Mouse (Mus musculus) cerebellum, adult 9-10 months (tissue): ENCODE results near the gene Errfi1.

Source experiments
- DNase-seq: peaks from one replicate; pipeline ENCODE4 v3.0.0; 2022

Errfi1 gene

DNA sequence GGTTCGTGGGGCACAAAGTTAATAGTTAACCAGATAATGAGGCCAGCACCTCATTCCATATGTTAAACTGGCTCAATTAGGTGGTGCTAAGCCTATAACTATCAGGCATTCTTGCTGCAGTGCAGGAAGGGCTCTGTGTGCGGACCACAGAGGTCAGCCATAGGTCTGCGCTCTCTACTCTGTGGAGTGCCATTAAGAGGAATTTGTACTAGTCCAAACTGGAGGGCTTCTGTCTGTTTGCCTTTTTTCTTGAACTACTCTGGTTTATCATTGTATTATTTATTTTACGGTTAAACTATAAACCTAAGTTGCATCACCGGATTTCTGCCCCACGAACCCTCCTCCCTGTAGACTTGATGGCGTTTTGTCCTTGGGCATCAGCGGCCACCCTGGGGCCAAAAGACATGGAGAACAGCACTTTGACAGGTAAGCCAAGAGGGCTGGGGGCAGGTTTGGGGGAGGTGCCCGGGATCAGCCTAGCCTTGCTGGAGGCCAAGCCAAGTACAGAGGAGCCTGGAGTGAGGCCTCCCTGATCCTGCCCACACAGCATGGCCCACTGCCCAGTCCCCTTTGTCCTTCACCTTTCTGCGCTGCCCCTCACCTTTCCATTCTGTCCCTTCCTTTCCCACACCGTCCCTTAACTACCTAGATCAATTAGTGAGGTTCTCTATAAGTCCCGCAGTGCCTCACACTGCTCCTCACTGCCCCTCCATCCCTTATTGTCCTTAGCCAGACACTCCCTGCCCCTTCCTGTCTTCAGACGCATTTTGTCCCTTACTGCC lies at the start of gene Errfi1:
Gene Errfi1 (plus strand): TSS at position 240 of the 782 bp plus-strand sequence.
- peak; percentile 37 for DNase-seq

DNA sequence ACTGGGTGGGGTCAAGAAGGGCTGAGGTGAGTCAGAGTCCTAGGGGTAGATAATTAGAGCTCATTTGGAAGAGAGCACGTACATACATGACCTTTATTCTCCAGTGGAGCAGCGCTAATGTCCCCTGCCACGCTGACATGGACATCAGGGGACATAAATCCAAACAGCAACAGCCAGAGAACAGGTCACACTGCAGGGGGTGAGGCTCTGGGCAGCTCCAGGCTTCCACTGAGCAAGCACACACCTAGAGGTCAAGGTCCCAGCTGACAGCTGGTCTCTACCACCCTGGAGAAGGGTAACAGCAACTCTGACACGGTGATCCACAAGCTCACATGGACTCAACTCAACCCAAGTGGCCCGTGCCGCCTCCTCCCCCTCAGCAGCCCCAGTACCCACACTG lies 49.5 kb upstream of the Errfi1 start:
- DNase-seq = no peak

DNA sequence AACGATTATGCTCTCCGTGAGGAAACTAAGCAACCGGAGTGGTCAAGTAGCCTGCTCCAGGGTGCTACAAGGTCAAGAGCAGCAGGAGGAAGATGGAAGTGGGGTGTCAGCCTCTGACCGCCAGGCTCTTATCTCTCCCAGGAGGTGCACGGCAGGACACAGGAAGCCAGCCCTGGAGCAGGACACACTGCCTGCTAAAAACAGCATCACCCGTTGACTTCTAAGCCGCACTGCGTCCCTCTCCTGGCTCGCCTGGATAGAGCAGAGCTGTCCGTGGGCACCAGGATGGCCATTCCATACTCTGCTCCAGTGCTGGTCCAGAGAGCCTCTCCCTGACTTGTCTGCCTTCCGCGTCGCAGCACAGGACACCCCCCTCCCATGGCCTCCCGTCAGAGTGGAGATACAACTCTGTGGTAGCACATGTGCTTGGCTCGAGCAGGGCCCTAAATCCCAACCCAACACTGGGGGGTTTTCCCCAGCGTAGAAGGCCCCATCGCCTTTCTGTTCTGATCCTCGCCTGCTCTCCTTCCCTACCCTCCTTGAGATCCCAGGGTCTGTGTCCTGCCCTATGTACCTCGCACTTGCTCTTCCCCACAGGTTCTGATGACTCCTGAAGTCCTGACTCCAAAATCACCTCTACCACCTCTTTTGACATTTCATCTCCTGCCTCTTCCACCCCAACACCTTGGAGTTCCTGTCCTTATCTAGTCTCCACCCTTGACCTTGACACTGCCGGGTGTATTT lies 45.8 kb upstream of the Errfi1 start:
- DNase-seq = no peak

DNA sequence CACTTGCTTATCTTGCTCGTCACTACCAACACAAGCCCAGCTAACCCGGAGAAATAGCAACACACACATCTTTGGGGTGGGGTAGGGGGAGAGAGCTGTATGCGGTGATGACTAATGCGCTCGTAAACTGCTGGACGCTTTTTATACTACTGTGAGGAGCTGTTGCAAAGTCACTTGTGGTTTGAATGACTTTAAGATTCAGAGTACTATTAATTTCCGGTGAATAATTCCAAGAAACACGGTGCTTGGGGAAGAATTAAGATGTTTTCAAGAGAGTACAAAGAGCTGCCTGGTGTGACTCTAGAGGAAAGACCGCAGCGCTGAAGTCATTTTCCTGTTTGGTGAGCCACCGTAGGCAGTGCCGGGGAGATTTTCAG lies 45.3 kb upstream of the Errfi1 start:
- DNase-seq = no peak

DNA sequence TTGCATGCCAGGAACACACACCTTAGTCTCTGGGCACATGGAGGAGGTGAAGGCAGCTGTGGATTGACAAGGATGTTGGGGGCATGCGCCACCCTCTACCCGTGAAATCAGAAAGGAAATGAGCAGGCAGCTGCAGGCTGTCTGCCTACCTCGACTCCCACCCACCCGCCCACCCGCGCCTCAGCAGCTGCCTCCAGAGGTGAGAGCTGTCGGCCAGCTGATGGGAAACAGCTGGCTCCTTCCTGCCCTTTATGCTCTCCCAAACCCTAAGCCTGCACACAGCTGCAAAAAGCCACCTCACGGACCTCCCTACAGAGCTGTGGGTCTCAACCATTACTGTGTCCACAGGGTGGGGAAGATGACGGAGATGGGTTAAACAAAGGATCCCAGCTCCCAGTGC lies 44.4 kb upstream of the Errfi1 start:
- DNase-seq = no peak

DNA sequence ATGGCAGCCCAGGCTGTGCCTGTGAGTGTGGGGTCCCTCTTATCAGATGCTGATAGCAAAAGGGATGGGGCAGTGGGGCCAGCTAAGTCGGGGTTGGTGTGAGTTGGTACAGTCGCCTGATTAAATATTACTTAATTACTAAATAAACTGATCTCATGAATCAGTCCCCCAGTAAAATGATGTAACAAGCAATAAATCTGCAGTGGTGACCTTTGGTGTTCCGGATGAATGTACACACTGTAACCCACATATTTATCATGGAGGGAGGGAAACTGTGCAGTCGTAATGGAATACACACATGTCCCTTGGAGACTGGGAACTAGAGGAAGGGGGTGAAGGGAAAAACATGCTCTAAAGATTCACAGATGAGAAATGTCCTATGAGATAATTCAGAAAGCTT lies 38.6 kb upstream of the Errfi1 start:
- DNase-seq = no peak

DNA sequence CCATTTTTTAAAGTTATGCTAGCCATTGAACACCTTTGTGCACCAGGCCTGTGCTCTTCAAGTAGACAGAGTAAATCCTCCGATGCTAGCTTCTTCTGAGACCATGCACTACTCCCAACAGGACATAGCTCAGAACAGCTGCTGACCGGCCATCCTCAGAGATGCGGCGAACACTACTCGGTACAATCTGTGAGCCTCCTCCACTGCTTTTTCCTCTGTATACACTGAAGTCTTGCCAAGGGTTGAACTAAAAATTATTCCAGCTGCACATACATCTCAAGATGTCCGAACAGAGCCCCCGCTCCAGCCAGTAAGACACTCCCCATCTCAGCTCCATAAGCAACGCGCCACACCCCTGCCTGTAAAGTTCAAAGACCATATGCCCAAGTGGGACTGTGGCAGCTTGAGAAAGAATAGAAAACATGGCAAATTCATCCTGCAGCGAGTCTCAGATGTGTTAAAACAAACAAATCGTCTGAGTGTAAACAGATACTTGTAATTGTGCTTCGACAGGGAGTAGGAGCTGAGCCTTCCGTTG lies 37.2 kb upstream of the Errfi1 start:
- no peak for DNase-seq

DNA sequence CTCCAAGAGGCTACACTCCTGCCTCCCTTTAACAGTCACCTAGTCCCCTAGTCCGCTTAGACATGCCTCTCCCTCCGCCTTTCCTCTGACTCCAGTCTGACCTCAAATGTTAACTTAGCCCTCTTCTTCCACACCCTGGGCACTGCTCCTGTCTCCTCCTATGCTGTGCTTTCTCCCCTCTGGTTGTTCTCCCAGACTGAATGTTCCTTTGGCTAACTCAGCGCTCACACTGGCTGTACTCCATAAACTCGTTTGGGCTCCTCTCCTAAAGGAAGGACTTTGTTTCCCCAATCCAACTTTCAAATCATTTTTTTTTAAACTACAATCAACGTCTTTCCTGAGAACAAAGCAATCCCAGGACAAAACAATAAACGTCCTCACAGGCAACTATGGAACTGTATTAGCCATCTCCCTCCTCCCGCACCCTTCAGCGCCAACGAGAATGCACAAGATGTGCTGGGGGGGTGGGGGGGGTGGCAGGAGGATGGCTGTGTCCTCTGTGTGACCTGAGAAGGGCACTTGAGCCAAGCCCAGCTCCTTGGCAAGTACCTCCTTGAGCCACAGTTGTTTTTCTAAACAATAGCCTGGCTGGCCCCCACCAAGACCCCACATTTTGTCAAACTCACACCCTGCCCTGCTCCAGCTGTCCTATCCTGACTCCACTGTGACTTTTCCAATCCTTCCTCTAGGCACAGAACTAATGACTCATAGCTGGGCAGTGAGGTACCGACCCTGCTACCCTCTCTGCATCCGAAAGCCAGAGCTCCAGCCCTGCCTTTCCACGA lies 34.4 kb upstream of the Errfi1 start:
- DNase-seq = no peak

DNA sequence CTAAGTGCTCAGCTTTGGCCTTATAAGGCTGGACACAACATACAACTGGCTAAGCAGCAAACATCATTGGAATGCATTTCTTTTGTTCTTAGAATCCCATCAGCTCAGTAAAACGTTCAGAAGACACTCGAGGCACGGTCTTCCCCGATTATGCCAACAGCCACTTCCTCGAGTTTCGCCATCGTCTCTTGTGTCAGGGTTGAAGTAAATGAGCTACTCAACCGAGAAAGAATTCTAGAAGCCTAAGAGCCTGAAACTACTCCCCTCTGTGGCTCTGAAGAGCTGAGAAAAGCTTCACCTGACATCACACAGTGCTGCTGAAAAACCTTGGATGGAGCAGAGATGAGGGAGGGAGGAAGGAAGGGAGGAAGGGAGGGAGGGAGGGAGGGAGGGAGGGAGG lies 32.3 kb upstream of the Errfi1 start:
- no peak for DNase-seq

DNA sequence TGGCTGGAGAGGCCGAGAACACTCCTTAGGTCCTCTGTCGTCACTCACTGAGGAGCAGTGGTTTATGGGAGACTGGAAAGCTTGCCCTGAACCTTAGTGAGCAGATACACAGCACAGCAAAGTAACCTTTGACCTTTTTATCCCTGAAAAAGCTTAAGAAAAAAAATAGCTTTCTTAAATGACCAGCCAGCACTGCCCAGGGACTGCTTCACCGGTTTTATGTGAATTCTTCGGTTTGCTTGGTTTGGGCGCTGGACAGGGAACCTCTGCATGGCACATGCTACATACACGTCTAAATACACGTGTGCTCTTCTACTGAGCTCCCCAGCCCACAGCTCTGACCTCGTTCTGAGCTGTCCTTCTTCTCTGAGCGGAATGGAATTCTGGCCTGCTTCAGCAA lies 31.1 kb upstream of the Errfi1 start:
- DNase-seq = no peak

DNA sequence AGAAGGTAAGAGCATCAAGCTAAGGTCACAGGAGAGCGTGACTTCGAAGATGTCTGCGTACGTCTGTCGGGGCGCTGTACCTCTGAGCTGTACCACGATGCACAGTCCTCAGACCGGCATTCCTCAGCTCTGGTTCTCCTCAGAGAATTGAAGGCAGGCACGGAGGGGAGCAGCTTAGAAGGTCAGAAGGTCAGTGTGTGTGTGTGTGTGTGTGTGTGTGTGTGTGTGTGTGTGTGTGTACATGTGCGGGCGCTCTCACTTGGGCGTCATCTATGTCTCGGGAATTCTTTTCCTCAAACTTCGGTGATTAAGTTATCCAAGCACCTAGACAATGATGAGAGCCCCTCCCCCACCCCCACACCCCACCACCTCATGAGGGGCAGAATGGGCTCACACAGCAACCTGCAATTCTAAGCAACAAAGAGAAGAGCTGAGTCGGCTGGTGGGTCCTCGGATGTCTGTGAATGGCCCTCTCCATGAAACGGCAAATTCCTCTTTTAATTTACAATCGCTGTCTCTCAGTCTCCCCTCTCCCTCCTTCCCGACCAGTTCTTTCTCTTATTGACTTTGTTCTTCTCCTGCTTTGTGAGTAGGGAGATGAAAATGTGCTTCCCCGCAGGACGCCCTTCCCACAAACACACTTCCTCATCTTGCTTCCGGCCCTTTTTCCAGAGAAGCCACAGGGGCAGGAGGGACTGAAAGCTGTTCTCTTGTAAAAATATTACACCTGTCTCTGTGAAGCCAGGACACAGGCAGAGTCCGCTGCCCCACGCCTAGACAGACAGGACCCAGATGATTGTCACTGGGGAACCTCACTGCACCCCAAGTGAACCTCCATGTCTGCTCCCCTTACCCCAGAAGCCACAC lies 29.9 kb upstream of the Errfi1 start:
- no peak for DNase-seq

DNA sequence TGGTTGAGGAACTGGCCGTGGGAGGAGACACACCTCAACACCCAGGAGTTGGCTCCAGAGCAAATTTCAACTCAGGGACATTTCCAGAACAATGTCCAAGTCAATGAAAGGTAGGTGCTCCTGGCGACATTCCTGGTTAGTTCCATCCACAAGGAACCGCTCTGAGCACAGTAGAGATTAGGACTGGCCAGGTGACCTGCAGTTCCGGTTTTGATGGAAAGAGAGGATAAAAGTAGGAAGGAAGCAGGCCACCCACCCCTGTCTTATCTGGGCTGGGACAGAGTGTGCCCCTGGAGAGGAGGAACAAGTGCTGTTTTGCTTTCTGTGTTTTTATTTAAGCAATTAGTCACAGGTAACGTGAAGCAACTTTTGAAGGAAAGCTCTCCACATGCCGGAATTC lies 28.8 kb upstream of the Errfi1 start:
- no peak for DNase-seq

DNA sequence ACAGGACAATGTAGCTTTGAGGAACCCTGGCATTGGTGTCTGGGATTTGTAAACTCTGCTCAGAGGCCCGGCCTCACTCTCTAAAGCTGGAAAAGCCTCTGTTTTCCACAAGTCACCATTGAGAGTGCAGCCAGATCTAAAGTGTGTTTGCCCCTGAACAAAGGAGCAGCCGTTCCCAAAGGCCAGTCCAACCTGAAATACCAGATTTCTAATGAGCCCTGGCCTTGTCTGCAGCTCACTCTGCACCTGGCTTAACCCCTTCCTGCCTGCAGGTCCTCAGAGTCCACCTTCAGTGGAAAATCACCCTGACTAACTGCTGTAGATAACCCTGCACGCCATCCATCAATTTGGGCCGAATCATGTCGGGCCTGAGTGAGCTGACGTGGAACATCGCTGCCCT lies 28.2 kb upstream of the Errfi1 start:
- no peak for DNase-seq

DNA sequence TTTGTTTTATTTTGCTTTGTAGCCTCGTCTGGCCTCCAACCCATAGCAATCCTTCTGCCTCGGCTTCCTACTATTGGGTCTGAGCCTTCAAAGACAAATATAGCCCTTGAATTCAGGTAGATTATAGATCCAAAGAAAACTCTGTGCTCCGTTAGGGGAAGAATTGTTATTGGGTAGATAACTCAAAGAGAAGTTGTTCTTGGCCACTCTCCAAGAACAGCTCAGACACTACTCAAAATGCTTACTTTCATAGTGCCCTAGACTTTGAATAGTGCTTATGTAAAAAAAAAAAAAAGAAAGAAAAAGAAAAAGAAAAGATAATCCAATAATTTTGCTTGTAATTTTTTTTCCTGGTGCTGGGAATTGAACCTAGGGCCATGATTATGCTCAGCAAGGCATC lies 22.4 kb upstream of the Errfi1 start:
- DNase-seq = no peak

DNA sequence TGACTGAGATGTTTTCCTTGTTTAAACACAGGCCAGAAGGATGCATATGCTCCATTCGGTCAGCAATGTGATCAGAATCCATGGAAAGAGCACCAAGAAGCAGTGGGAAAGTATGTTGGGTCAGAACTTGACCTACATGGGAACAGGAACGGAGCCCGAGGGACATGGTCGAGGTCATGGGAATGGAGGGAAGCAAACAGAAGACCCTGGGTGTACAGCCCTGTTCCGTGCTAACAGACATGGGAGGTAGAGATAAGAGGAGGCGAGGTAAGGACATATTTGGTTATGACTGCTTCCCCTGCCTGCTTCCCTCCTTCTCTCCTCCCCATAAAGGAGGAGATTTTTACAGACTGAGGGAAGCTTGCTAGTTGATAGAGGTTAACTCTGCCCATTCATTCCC lies 21.8 kb upstream of the Errfi1 start:
- DNase-seq = no peak

DNA sequence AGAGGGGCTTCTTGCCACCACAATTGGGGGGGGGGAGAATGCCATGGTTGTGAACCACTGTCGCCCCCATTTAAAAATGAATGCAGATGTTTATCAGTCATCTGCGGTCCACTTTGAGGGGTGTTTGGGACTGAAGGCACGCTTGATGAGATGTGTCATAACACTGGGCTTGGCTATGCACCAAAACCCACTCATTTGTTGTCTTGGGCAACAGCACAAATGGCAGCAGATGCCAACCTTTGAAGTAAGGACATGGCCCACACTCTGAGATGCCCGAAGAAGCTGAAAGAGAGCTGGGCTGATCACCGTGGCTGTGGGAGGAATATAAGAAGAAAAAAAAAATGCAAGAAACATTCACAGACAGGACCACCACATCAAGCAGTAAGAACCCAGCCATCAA lies 18.6 kb upstream of the Errfi1 start:
- no peak for DNase-seq

DNA sequence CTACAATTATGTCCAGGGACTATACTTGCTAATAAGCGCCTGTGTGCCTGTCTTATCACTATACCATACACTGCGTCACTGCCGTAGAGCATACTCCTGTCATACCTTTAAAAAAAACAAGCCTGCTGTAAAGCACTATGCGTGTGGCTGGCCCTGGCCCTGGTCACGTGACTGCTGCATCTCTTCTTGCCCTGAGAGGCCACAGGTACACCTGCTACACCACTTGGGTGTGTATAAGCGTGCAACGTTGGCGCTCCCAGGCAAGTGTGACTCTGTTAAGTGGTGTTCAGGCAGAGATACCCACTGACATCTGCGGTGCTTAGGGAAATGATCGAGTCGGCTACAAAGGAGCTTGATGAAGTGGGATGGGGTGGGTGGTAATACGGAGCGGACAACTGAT lies 17.5 kb upstream of the Errfi1 start:
- no peak for DNase-seq

DNA sequence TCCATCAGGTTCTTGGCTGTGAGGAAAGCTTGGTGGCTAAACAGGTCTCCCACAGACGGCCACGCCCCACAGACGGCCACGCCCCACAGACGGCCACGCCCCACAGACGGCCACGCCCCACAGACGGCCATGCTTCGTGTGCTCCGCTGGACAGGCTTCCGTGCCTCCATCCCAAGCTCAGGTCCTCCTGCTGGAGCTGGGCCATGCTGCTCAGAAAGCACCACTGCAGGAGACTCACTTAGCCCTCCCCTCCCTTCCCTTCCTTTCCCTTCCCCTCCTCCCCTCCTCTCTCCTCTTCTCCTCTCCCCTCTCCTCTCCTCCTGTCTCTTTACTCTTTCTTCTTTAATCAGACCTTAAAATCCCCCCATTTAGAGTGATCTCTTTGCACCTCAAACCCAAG lies 16.8 kb upstream of the Errfi1 start:
- no peak for DNase-seq

DNA sequence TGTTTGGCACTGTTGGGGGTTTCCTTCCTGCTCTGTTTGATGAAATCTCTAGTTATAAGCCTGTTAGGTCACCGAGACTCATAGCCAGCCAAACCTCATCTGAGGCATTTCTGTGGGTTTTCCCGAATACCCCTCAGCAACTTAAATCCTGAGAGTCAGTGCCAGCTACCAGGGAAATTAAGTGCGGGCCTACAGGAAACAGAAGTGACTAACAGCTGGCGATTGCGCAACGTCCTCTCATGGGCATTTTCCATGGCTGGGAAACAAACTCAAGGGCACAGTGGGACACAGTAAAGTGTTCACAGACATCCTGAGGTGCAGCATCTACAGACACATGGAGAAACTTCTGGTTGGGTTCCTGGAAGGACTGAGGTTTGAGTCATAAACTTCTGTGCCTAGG lies 16.3 kb upstream of the Errfi1 start:
- DNase-seq = no peak

DNA sequence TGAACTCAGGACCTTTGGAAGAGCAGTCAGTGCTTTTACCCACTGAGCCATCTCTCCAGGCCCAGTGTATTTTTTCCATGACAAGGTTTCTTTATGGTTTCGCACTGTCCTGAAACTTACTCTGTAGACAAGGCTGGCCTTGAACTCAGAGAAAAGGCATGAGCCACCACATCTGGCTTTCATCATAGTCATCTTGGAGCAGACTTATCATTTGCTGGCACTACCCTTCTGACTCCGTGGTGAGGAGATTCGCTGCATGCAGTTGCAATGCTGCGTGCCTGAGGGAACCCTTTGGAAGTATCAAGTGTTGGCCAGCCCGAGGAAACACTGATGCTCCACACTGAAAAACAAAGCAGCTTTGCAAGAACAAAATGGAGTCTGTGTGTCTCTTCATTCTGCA lies 11.7 kb upstream of the Errfi1 start:
- no peak for DNase-seq

DNA sequence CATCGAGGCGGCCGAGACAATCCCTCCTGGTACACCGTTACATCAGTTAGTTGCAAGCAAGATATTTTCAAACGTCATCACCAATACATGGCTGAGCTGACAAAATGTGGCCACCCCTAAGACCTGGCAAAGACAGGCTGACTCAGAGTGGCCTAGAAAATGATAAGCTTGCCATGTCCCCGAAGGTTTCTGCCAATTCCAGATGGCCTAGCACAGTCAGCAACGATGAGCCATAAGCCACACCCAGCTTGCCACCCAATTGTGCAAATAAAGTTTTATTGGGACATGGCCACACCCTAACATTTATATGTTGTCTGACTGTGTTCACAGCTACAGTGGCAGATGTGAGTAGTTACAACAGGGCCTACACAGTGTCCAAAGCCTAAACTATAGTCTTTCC lies 10.5 kb upstream of the Errfi1 start:
- DNase-seq = no peak

DNA sequence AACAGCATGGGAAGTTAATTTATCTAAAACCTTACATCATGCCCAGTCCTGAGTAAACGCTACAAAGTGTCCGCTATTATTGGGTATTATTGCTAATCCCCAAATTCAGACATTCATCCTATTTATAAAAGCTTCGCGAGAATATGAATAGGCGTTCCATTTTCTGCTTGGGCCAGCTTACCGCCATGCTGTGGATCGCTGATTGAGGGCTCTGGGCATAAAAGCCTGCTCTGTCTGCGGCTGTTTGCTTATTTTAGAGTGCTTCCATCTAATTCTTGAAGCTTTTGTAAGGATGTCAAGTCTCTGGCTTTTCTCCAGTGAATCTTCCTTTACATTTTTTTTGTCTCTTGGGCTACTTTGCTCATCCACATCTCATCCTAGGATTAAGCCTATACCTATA lies 7.4 kb upstream of the Errfi1 start:
- DNase-seq = no peak

DNA sequence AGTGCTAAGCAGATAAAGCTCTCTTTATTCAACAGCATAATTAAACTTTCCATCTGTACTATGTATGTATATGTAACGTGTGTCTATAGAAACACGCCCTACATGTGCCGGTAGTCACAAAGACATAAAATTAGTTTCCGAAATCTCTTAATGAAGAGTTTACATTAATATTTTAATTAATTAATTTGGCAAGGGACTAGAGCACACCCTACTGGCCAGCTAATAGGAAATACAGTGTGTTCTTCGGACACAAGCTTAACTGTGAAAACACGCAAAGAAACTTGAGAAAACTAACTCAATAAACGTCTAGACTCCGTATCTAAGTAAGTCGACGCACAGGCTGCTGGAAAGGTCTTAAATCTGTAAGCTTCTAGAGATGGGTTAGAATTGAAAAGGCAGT lies 3.8 kb upstream of the Errfi1 start:
- no peak for DNase-seq
